Mouse (Mus musculus) hindbrain, postnatal 0 days (tissue): ENCODE results near the gene Slc22a23. TPM values are rescaled to one million over a fixed set of nuclear protein-coding genes. Genes with fewer than 3 reads are reported as not detected.
A peak's percentile ranks its signal among the peaks of the same experiment; 100 is the strongest.

Experiments
- ATAC-seq: fragments of 200-750 bp; cut with Nextera tagmentation; 2 replicates; pipeline ENCODE4 v1.8.0; 2017; ENCODE audit warnings: mild to moderate bottlenecking, moderate TSS enrichment, moderate library complexity
- DNase-seq: peaks from one replicate; pipeline ENCODE4 v3.0.0-alpha.2; 2015; ENCODE audit warnings: low spot score
- H3K27ac ChIP-seq: fragments of 300-500 bp; sonication (generic); 2 replicates; pipeline ENCODE4 v1.5.1; 2014; ENCODE audit warnings: mild to moderate bottlenecking
- H3K27me3 ChIP-seq: fragments of 300-500 bp; sonication (generic); 2 replicates; pipeline ENCODE4 v1.6.1; 2014; ENCODE audit warnings: low read length, mixed read lengths; ENCODE audit not compliant: insufficient read depth
- H3K36me3 ChIP-seq: fragments of 300-500 bp; sonication (generic); 2 replicates; pipeline ENCODE4 v1.6.1; 2014; ENCODE audit warnings: low read length, mixed read lengths; ENCODE audit not compliant: insufficient read depth
- H3K4me1 ChIP-seq: fragments of 300-500 bp; sonication (generic); 2 replicates; pipeline ENCODE4 v1.6.1; 2014; ENCODE audit warnings: antibody characterized with exemption, low read length, mixed read lengths; ENCODE audit not compliant: insufficient read depth
- H3K4me2 ChIP-seq: fragments of 300-500 bp; sonication (generic); 2 replicates; pipeline ENCODE4 v1.6.1; 2014; ENCODE audit warnings: low read depth, mild to moderate bottlenecking, low read length, moderate library complexity, mixed read lengths
- H3K4me3 ChIP-seq: fragments of 300-500 bp; sonication (generic); 2 replicates; pipeline ENCODE4 v1.5.1; 2014; ENCODE audit warnings: low read length
- H3K9ac ChIP-seq: fragments of 300-500 bp; sonication (generic); replicated peaks from 2 replicates; pipeline ENCODE4 v1.6.1; 2014; ENCODE audit warnings: mild to moderate bottlenecking, low read length, moderate library complexity, mixed read lengths
- H3K9me3 ChIP-seq: fragments of 300-500 bp; sonication (generic); 2 replicates; pipeline ENCODE4 v1.6.1; 2016; ENCODE audit warnings: low read length, mixed read lengths
- CTCF ChIP-seq: IDR thresholded peaks from 2 replicates; pipeline ENCODE4 v1.5.1; 2016; ENCODE audit warnings: antibody characterized with exemption, control low read depth, low read depth
- WGBS: fragments of 180-500 bp; shearing (Covaris S2); extraction: QIAGEN DNeasy Blood & Tissue Kit; methylation state at CpG from one replicate; pipeline ENCODE4 v1.1.7; 2014; 5-methylcytosine and 5-hydroxymethylcytosine counted together
- polyA plus RNA-seq: library from polyadenylated mRNA; unstranded; fragments of >200 nt; fragmentation: Nextera tagmentation; extraction: Ambion mirVana; gene quantifications from 2 replicates; pipeline ENCODE4 v1.2.1, GENCODE M21; 2015
- total RNA-seq: library from RNA; depleted of rRNA; stranded (reverse); fragments of >200 nt; gene quantifications from 2 replicates; pipeline ENCODE4 v1.2.3, GENCODE M21; 2014

Slc22a23 gene
- total and polyA plus RNA-seq, 2 experiments from 2014 or later, result 12.9 to 136 TPM

GRCm38 (mm10) chr13:34253736-34254135 lies 91.2 kb downstream of the Slc22a23 start:
- Histone ChIP-seq H3K9me3 (no peaks in the 10 kb centered on the region), H3K27me3 (no peaks in the 10 kb centered on the region), H3K4me3 (no peak overlapping the region), H3K36me3 (no peaks in the 10 kb centered on the region), H3K4me2 (no peak overlapping the region), H3K9ac (no peak overlapping the region), H3K27ac (no peak overlapping the region), H3K4me1 (peaks cover 11% of the 10 kb centered on the region)
- ATAC-seq (no peak), DNase-seq (no peak)
- TF ChIP-seq CTCF, result no peak
- 85% methylated on average over 3 of the region's 3 CpGs for WGBS

GRCm38 (mm10) chr13:34248941-34249920 lies 95.8 kb downstream of the Slc22a23 start:
- no peak for TF ChIP-seq CTCF
- Histone ChIP-seq H3K4me2 (no peak overlapping the region), H3K9me3 (no peaks in the 10 kb centered on the region), H3K9ac (no peak overlapping the region), H3K27ac (peak overlapping the region; percentile 85), H3K4me1 (peaks cover 18% of the 10 kb centered on the region), H3K36me3 (no peaks in the 10 kb centered on the region), H3K27me3 (no peaks in the 10 kb centered on the region), H3K4me3 (no peak overlapping the region)
- DNase-seq, result peak; percentile 73
- ATAC-seq, result peak; percentile 91
- WGBS, result 16% methylated on average over 15 of the region's 15 CpGs

GRCm38 (mm10) chr13:34248107-34248506 lies 96.9 kb downstream of the Slc22a23 start:
- WGBS, result 18% methylated on average over 6 of the region's 6 CpGs
- ATAC-seq (no peak), DNase-seq (no peak)
- Histone ChIP-seq H3K9ac (no peak overlapping the region), H3K4me1 (peaks cover 18% of the 10 kb centered on the region), H3K27ac (peak overlapping the region; percentile 85), H3K36me3 (no peaks in the 10 kb centered on the region), H3K27me3 (no peaks in the 10 kb centered on the region), H3K4me3 (no peak overlapping the region), H3K4me2 (no peak overlapping the region), H3K9me3 (no peaks in the 10 kb centered on the region)
- no peak for TF ChIP-seq CTCF

- no peak overlapping the region for H3K4me3 ChIP-seq
- no peak for DNase-seq
- no peak for ATAC-seq
- no peak overlapping the region for H3K4me2 ChIP-seq
- no peaks in the 10 kb centered on the region for H3K9me3 ChIP-seq
- 78% methylated on average over 3 of the region's 3 CpGs for WGBS
- no peak for TF ChIP-seq CTCF
- no peaks in the 10 kb centered on the region for H3K36me3 ChIP-seq
- H3K9ac ChIP-seq, result no peak overlapping the region
- peaks cover 18% of the 10 kb centered on the region for H3K4me1 ChIP-seq
- no peaks in the 10 kb centered on the region for H3K27me3 ChIP-seq
- no peak overlapping the region for H3K27ac ChIP-seq
Measured at GRCm38 (mm10) chr13:34246821-34247220, 98.2 kb downstream of the Slc22a23 start.

- no peak for TF ChIP-seq CTCF
- no peak overlapping the region for H3K4me2 ChIP-seq
- no peak for DNase-seq
- H3K4me3 ChIP-seq, result no peak overlapping the region
- no peaks in the 10 kb centered on the region for H3K27me3 ChIP-seq
- H3K4me1 ChIP-seq, result peaks cover 18% of the 10 kb centered on the region
- H3K9me3 ChIP-seq, result no peaks in the 10 kb centered on the region
- no peak for ATAC-seq
- H3K36me3 ChIP-seq, result no peaks in the 10 kb centered on the region
- WGBS, result 63% methylated on average over 6 of the region's 6 CpGs
- H3K27ac ChIP-seq, result no peak overlapping the region; the same call in 1 of the 2 replicates
- H3K9ac ChIP-seq, result no peak overlapping the region
Measured at GRCm38 (mm10) chr13:34245216-34245615, 99.8 kb downstream of the Slc22a23 start.

GRCm38 (mm10) chr13:34244186-34244585 lies 100.8 kb downstream of the Slc22a23 start:
- no peaks in the 10 kb centered on the region for H3K9me3 ChIP-seq
- H3K4me1 ChIP-seq, result peaks cover 9% of the 10 kb centered on the region
- DNase-seq, result peak; percentile 47
- 0 out of 2 replicates have a peak overlapping the region, but pooled peaks have one; percentile 13 for H3K27ac ChIP-seq
- no peak for TF ChIP-seq CTCF
- H3K4me2 ChIP-seq, result no peak overlapping the region
- no peak overlapping the region for H3K4me3 ChIP-seq
- H3K9ac ChIP-seq, result no peak overlapping the region
- H3K27me3 ChIP-seq, result no peaks in the 10 kb centered on the region
- ATAC-seq, result peak; percentile 35; the same call in 1 of the 2 replicates
- 15% methylated on average over 1 of the region's 1 CpGs for WGBS
- no peaks in the 10 kb centered on the region for H3K36me3 ChIP-seq

- no peak for DNase-seq
- Histone ChIP-seq H3K36me3 (no peaks in the 10 kb centered on the region), H3K4me3 (no peak overlapping the region), H3K27ac (no peak overlapping the region), H3K4me2 (no peak overlapping the region), H3K9me3 (no peaks in the 10 kb centered on the region), H3K4me1 (no peaks in the 10 kb centered on the region; the same call in 1 of the 2 replicates), H3K9ac (no peak overlapping the region), H3K27me3 (no peaks in the 10 kb centered on the region)
- no peak for TF ChIP-seq CTCF
- WGBS, result 49% methylated on average over 3 of the region's 3 CpGs
- no peak for ATAC-seq
Measured at GRCm38 (mm10) chr13:34242211-34242610, 102.8 kb downstream of the Slc22a23 start.
